Mouse (Mus musculus) brain, embryonic 14.5 days (tissue): Measurements from ENCODE around the gene Cxcr5.

Experiments
- CTCF ChIP-seq: fragments of 200-500 bp; IDR thresholded peaks from 2 replicates; pipeline ENCODE4 v1.5.1; 2012; ENCODE audit warnings: inconsistent platforms, mild to moderate bottlenecking, moderate library complexity, borderline replicate concordance; ENCODE audit not compliant: insufficient read depth, insufficient read length; ENCODE audit errors: extremely low read depth
- POLR2A ChIP-seq: fragments of 200-500 bp; IDR thresholded peaks from 2 replicates; pipeline ENCODE4 v1.6.1; 2012; ENCODE audit warnings: mild to moderate bottlenecking, inconsistent platforms, borderline replicate concordance; ENCODE audit not compliant: poor library complexity, insufficient read depth, insufficient read length, severe bottlenecking; ENCODE audit errors: extremely low read depth

DNA sequence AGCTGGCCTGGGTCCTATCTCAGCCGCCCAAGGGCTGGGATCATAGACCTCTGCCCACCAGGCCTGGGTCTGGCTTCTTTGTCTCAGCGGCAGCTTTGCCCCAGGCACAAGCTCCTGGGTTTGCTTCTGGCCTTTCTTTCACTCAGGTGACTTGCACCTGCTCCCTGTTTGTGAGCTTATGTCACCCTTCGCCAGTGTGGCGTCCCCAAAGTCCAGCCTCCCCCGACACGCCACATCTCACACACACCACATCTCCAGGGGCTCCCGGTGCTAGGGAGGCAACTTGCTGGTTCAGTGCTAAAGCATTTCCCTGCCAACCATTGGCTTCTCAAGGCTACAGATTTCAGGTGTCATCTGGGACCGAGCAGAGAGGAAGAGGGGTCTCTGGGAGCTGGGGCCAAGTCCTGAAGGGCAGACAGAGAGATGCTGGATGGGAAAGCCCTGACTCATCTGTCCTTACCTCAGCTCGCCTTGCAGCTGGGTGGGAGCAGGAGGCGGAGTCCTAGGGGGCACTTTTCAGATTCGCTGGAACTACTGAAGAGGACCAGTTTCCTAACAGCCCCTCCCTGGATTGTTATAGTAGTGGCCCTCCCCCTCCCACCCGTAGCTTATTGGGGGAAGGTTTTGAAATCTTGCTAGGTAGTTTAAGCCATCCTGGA is 64.7 kb downstream of the Cxcr5 start:
- TF ChIP-seq CTCF (no peak), POLR2A (no peak)
